Mouse (Mus musculus) T-helper 2 cell (primary cell): ENCODE data around the gene Adss.

Experiments
- in situ Hi-C: fragments of 300-600 bp; cut with MboI, MseI; formaldehyde crosslinking; loops from one replicate; pipeline ENCODE4 v1.15.1; 2025; ENCODE audit warnings: high pct_unique_total_duplicates

Adss gene

DNA sequence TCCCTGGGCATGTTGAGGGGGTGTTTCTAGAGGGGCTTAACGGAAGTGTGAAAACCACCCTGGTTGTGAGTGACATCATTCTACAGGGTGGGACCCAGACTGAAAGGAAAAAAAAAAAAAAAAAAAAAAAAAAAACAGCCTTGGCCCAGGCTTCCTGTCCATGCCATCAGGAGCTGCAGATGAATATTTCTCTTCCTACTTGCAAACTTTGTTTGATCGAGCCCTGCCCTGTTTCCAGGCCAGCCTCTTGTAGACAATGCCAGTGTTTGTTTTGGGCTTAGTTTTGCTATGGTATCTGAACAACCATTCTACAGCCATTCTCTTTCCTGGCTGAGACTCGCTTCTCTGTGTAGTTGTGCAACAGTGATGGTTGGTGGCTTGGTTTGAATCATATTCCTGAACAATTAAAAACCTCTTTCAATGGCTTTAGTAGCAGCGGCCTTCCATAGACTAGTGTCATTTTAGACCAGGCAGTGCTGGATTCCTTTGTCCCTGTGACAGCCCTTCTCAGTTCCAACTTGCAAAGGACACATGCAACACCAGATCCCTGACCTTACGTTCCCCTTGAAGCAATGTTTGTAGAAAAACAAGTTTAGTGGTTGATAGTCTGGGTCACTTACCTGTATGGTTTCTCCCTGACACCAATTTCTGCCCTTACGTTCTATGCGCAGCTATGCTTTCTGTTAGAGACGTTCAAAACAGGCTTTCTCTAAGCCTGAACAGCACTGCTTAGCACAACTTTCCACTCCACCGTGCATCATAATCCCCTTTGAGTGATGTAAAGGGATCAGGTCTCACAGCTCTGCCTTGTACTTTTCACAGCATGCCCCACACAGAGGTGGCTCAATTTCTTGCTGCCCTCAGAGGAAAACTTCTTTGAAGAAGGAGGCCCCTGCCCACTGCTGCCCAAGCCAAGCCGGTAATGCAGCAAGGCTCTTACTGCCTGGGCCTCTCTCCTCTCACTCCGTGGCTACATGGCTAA, 67.0 kb downstream of the Adss start, which contains the start of gene 1700016C15Rik:
Gene 1700016C15Rik (plus strand): TSS at position 772 of the 982 bp plus-strand sequence.
- in situ Hi-C loops, result no loop called here

DNA sequence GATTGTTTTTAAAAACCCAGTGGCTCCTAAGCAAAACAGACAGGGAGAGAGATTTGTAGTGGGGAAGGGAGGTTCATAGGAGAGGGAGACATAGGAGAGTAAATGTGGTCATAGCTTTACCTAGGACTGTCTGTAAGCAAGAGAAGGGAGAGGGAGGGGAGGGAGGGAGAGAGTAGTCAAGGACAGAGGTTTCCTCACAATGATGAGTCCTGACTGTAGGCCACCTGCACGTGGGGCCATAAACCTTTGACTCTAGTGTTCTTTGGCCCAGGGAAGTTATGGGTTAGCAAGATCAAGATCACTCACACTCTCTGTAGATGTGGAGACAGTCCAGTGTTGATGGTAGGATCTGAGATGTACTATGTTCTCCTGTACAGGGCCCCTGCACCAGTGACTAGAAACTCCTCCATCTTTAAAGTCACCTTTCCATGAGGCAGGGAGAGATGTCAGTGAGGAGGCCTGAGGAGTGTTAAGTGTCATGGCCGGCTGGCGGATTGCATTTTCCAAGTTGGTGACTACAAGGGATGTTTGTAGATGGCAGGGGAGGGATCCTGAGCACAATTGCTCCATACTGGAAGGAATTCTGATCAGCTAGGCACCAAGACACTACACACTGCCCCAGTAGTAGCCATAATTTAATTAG, 68.3 kb downstream of the Adss start:
- in situ Hi-C loops, result no loop called here

DNA sequence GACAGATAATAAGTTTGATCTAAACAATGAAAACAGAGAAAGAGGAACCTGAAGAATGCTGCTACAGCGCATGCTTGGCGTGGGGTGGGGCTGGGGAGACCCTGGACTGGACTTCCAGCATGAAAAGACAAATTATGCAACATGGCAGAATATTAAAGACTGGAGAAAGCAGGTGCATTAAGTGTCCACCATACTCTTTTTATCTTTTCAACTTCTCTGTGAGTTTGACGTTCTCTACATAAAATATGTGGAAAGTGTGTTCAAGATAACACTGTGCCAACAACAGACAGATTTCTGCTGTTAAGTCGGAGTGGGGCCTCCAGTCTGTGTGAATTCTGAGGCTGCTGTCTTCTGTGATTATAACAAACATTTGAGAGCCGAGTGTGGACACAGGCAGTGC, 69.4 kb downstream of the Adss start:
- in situ Hi-C loops, result no loop called here

DNA sequence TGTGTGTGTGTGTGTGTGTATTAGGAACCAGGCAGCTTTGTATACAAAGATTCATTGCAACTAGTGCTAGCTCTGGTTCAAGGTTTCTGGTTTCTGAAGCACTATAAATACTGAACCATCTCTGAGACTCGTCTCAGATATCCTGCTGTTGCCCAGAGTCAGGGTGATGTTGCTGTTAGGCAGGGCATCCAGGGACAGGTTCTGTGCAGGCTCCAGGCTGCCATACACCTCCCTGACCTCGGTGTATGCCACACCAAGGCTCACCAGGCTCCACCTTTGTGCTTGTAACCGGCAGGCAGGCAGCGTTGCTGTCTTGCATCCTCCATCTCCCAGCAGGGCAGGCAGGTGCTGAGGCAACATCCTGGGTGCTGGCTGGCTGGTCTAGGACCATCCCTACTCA, 72.5 kb downstream of the Adss start:
- in situ Hi-C loops, result no loop called here

DNA sequence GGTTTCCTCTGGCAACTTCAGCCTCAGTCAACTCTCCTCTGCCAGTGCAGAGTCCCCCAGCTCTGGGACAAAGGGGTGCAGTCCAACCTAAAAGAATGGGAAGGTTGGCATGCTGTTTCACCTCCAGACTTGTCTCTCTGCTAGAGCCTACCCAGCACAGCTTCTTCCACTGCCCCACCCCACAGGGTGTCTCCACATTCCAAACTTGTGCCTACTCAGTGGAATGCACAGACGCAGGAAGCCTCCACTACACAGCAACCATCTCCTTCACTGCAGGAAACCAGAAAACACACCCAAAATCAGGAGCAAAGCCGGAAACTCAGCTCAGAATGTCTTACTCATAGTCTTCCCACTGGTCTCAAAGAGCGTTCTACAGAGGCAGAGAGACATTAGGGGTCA, 77.3 kb downstream of the Adss start:
- in situ Hi-C loops, result no loop called here

DNA sequence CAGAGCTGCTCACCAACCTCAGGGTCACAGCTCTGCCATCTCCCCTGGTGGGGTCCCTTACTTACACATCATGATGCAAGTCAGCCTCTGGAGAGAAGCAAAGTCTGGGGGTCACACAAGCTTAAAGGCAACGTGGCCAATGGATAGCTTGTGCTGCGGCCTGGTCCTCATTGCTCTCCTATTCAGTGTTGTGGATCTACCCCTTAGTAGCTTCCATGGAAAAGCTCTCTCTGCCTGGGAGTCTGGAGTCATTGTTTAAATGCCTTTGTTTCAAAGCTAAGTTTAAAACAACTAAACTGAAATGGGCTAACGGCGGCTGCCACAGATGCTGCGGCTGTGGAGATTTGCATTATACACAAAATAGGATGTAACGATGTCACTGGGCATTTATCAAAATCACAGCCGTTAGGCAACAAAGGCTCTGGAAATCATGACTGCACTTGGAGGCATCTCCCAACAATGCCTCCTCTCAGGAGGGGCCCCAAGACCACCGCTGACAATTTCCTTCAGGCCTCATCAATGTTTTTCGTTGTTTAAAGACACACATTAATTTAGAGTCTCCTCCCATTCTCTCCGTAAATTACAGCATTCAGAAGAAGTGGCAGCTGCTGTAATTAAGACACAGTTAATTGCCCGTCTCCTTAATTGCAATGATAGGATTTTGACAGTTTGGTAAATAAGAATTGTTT, 77.8 kb downstream of the Adss start:
- in situ Hi-C loops, result no loop called here

DNA sequence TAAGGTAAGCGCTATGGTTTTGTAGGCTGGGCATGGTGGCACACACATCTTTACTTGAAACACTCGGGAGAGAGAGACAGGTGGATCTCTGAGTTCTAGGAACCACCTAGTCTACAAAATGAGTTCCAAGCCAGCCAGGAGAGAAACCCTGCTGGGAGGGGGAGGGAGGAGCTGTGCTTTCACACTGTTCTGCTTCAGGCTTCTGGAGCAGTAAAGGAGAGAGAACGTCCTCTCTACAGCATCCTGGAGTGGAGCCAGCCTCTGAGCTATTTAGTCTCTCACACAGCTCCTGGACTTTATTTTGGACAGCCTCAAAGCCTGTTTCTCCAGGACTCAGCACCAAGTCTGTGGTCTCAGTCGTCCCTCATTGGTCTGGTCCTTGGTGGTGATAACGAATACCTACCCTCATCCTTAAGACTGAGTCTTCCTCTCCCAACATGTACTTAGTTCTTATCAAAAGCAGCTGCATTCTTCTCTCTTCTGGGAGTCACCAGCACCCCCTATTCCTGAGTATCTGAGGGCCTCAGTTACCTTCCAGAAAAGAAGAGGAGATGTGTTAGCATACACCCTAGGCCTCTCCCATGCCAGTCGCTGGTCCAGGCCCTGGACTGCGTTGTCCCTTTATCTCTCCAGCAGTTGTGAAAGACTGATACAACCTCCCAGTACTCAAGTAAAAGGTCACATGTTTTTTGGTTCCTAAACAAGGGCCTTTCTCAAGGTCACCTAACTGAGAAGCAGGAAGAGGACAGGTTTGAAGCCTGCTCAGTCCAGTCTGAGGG, 79.1 kb downstream of the Adss start:
- in situ Hi-C loops, result no loop called here

DNA sequence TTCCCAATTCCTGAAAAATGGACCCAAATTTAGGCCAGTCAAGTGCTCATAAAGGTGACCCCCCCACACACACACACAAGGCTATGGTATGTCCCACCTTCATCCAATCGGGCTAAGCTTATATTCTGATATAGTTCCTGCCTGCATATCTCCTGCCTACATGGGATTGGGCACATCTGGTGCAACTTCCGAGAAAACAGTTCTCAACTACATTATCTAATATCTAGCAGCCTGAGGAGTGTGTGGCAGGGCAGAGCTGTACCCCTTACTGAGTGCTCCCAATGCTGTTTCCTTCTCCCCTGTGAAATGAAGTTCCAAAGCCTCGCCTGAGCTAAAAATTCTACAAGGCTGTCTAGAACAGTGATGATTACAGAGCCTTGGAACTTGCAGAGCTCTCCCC, 79.9 kb downstream of the Adss start:
- in situ Hi-C loops, result no loop called here

DNA sequence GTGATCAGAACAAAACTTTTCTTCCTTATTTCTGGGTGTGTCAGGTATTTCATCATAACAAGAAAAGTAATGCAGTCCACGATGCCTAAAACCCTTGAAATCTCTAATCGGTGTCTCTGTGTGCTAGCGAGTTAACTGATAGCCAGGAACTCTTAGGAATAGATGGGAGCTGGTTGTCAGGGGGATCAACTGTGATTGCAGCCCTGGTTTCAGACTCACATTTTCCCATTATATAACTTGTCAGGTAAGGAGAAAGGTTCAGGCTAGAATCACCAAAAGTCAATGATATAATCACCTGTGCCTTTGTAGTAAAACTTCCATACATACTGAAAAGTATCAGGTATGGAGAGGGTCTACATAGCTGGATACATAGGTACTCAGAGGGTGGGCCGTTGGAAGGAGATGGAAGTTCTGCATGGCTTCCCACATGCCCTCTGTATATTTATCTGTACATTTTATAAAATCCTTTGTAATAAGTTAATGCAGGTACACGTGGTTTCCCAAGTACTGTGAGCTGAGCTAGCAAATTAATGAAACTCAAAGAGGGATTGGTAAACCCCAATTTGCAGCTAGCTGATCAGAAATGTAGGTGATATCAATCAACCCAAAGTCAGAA, 81.8 kb downstream of the Adss start:
- in situ Hi-C loops, result no loop called here

DNA sequence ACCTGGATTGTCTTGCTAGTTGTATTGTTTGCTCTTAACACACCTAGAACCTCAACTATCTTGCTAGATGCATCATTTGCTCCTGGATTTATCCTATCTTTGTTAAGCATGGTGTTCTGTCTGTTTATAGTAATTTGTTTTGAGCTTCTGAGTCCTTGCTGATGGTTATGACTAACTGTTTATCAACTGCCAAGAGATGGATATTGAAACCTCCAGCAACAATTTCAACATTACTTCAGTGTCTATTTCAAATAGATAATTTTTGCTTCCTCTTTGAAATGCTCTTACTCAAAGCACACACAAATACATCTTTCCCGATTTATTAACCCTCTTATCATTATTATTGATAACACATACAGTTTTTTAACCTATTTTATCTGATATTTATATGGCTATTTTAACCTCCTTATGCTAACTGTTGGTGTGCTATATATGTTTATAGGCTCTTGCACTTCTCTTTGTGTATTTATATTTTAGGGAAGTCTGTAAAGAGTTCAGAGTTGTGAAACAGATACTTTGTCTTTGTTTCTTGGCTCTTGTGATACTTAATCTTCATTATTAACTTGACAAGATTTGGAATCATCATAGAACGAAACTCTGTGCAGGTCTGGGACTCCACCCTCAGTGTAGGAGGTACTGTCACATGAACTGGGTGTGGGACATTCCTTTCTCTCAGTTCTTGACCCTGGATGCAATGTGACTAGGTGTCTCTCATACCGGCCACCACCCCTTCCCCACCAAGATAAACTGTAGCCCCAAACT, 82.5 kb downstream of the Adss start:
- in situ Hi-C loops, result no loop called here
